Mouse (Mus musculus): Measurements from ENCODE around the gene Isg20l2. TPM values are rescaled to one million over a fixed set of nuclear protein-coding genes. Genes with fewer than 3 reads are reported as not detected.

Isg20l2 gene
- total and polyA plus RNA-seq, 3 experiments = 6.2 to 10.9 (median 10.6) TPM

GRCm38 (mm10) chr3:87934501-87934900 lies 4.4 kb downstream of the Isg20l2 start:
- Histone ChIP-seq H3K4me3 (no peak overlapping the region), H3K36me3 (ENCODE audit: control insufficient read depth, insufficient read depth, low read length) (peaks cover 5% of the 10 kb centered on the region), H3K27ac (no peak overlapping the region), H3K9ac (ENCODE audit: low read depth, low read length) (no peak overlapping the region), H3K4me1 (ENCODE audit: control insufficient read depth, insufficient read depth, low read length) (peaks cover 2% of the 10 kb centered on the region; the same call in 1 of the 2 replicates), H3K79me2 (replicated peaks; ENCODE audit: control insufficient read depth, insufficient read depth, low read length) (no peaks in the 10 kb centered on the region; the same call in 1 of the 2 replicates), H3K27me3 (ENCODE audit: control insufficient read depth, insufficient read depth, low read length) (no peaks in the 10 kb centered on the region)
- intact Hi-C loops (cut with DNase I) = loop anchor here (2.0 kb wide), 1 partner anchor 136 kb away; no protein-coding TSS in a partner anchor
- WGBS = 41% methylated on average over 4 of the region's 4 CpGs
- TF ChIP-seq CTCF (IDR thresholded peaks at IDR 0.05) (no peak), EP300 (IDR thresholded peaks at IDR 0.05; ENCODE audit: insufficient read depth, low read depth, low read length) (no peak), POLR2A (IDR thresholded peaks at IDR 0.05; ENCODE audit: insufficient read depth, low read depth, low read length) (no peak)
- no peak for DNase-seq

GRCm38 (mm10) chr3:87935201-87935600 lies 5.1 kb downstream of the Isg20l2 start:
- TF ChIP-seq POLR2A (IDR thresholded peaks at IDR 0.05; ENCODE audit: insufficient read depth, low read depth, low read length) (no peak), CTCF (IDR thresholded peaks at IDR 0.05) (no peak), EP300 (IDR thresholded peaks at IDR 0.05; ENCODE audit: insufficient read depth, low read depth, low read length) (no peak)
- no peak overlapping the region for H3K4me3 ChIP-seq
- no peak overlapping the region for H3K27ac ChIP-seq
- no peaks in the 10 kb centered on the region for H3K79me2 ChIP-seq (replicated peaks; ENCODE audit: control insufficient read depth, insufficient read depth, low read length)
- DNase-seq = no peak
- H3K27me3 ChIP-seq (ENCODE audit: control insufficient read depth, insufficient read depth, low read length) = no peaks in the 10 kb centered on the region
- WGBS = 81% methylated on average over 4 of the region's 4 CpGs
- H3K36me3 ChIP-seq (ENCODE audit: control insufficient read depth, insufficient read depth, low read length) = peaks cover 5% of the 10 kb centered on the region
- H3K4me1 ChIP-seq (ENCODE audit: control insufficient read depth, insufficient read depth, low read length) = peaks cover 2% of the 10 kb centered on the region; the same call in 1 of the 2 replicates
- intact Hi-C loops (cut with DNase I) = loop anchor here (1.0 to 2.0 kb wide), 3 partner anchors 26 to 136 kb away; no protein-coding TSS in a partner anchor
- H3K9ac ChIP-seq (ENCODE audit: low read depth, low read length) = no peak overlapping the region

GRCm38 (mm10) chr3:87935776-87936175 lies 5.7 kb downstream of the Isg20l2 start:
- no peak overlapping the region for H3K9ac ChIP-seq (ENCODE audit: low read depth, low read length)

GRCm38 (mm10) chr3:87940611-87941010 lies 10.5 kb downstream of the Isg20l2 start:
- Histone ChIP-seq H3K4me1 (ENCODE audit: control insufficient read depth, insufficient read depth, low read length) (peaks cover 4% of the 10 kb centered on the region; the same call in 1 of the 2 replicates), H3K36me3 (ENCODE audit: control insufficient read depth, insufficient read depth, low read length) (peaks cover 2% of the 10 kb centered on the region; the same call in 1 of the 2 replicates), H3K27me3 (ENCODE audit: control insufficient read depth, insufficient read depth, low read length) (no peaks in the 10 kb centered on the region), H3K79me2 (replicated peaks; ENCODE audit: control insufficient read depth, insufficient read depth, low read length) (no peaks in the 10 kb centered on the region), H3K4me3 (no peak overlapping the region), H3K9ac (ENCODE audit: low read depth, low read length) (no peak overlapping the region), H3K27ac (no peak overlapping the region)
- intact Hi-C loops (cut with DNase I) = no loop called here
- no peak for TF ChIP-seq CTCF (IDR thresholded peaks at IDR 0.05)
- TF ChIP-seq POLR2A (IDR thresholded peaks at IDR 0.05; ENCODE audit: insufficient read depth, low read depth, low read length) = no peak
- no peak for TF ChIP-seq EP300 (IDR thresholded peaks at IDR 0.05; ENCODE audit: insufficient read depth, low read depth, low read length)
- 75% methylated on average over 5 of the region's 5 CpGs for WGBS
- no peak for DNase-seq

More at GRCm38 (mm10) chr3:87935776-87936175, 5.7 kb downstream of the Isg20l2 start:
- H3K4me3 ChIP-seq = no peak overlapping the region
- peaks cover 2% of the 10 kb centered on the region; the same call in 1 of the 2 replicates for H3K4me1 ChIP-seq (ENCODE audit: control insufficient read depth, insufficient read depth, low read length)
- no peaks in the 10 kb centered on the region for H3K27me3 ChIP-seq (ENCODE audit: control insufficient read depth, insufficient read depth, low read length)
- 99% methylated on average over 2 of the region's 2 CpGs for WGBS
- no peaks in the 10 kb centered on the region for H3K79me2 ChIP-seq (replicated peaks; ENCODE audit: control insufficient read depth, insufficient read depth, low read length)
- H3K27ac ChIP-seq = no peak overlapping the region
- DNase-seq = peak; percentile 74 to 84
- intact Hi-C loops (cut with DNase I) = loop anchor here (1.0 to 2.0 kb wide), 3 partner anchors 26 to 135 kb away; no protein-coding TSS in a partner anchor
- TF ChIP-seq POLR2A (IDR thresholded peaks at IDR 0.05; ENCODE audit: insufficient read depth, low read depth, low read length) (no peak), CTCF (IDR thresholded peaks at IDR 0.05) (peak; percentile 99), EP300 (IDR thresholded peaks at IDR 0.05; ENCODE audit: insufficient read depth, low read depth, low read length) (peak; percentile 80; the same call in 1 of the 2 replicates)
- peaks cover 5% of the 10 kb centered on the region for H3K36me3 ChIP-seq (ENCODE audit: control insufficient read depth, insufficient read depth, low read length)

DNA sequence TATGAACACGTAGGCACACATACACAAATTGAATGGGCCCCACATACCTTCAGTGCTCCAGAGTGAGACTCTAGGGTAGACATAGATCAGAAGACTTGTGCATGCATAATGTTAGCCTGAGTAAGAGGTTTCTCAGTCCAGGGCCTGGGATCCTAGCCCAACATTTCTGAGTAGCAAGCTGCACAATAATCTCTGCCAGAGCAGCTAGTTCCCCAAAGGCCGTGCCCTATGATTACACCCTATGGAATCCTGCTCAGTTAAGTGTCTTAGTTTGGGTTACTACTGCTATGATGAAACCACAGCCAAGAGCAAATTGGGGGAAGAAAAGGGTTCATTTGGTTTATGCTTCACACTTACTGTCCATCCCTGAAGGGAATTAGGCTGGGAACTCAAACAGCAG lies 12.4 kb downstream of the Isg20l2 start:
- peaks cover 2% of the 10 kb centered on the region; the same call in 1 of the 2 replicates for H3K36me3 ChIP-seq (ENCODE audit: control insufficient read depth, insufficient read depth, low read length)
- H3K9ac ChIP-seq (ENCODE audit: low read depth, low read length) = no peak overlapping the region
- H3K4me3 ChIP-seq = no peak overlapping the region
- no peak overlapping the region for H3K27ac ChIP-seq
- intact Hi-C loops (cut with DNase I) = no loop called here
- 86% methylated on average over 2 of the region's 2 CpGs for WGBS
- H3K4me1 ChIP-seq (ENCODE audit: control insufficient read depth, insufficient read depth, low read length) = peaks cover 4% of the 10 kb centered on the region; the same call in 1 of the 2 replicates
- DNase-seq = no peak
- no peaks in the 10 kb centered on the region for H3K79me2 ChIP-seq (replicated peaks; ENCODE audit: control insufficient read depth, insufficient read depth, low read length)
- TF ChIP-seq EP300 (IDR thresholded peaks at IDR 0.05; ENCODE audit: insufficient read depth, low read depth, low read length) (no peak), POLR2A (IDR thresholded peaks at IDR 0.05; ENCODE audit: insufficient read depth, low read depth, low read length) (no peak), CTCF (IDR thresholded peaks at IDR 0.05) (no peak)
- H3K27me3 ChIP-seq (ENCODE audit: control insufficient read depth, insufficient read depth, low read length) = peaks cover 2% of the 10 kb centered on the region; the same call in 1 of the 2 replicates

DNA sequence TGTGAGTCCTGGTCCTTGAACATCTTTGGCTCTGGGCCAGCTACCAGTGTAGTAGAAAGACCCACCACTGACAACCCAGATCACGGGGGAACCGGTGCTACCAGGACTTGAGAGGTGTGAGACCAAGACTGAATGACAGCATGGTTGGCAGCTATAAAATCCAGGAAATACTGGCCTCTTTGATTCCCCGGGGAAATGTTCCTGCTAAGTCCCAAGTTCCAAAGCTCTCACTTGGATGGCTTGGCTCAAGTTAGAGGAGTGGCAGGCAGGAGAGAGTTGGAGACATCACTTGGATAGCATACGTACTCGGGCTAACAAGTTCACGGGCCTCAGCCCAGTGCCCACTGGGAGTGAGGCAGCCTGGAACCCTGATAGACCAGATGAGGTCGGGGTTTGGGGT lies 13.5 kb downstream of the Isg20l2 start:
- DNase-seq = no peak
- Histone ChIP-seq H3K27me3 (ENCODE audit: control insufficient read depth, insufficient read depth, low read length) (peaks cover 2% of the 10 kb centered on the region; the same call in 1 of the 2 replicates), H3K4me3 (no peak overlapping the region), H3K4me1 (ENCODE audit: control insufficient read depth, insufficient read depth, low read length) (peaks cover 5% of the 10 kb centered on the region), H3K27ac (no peak overlapping the region), H3K79me2 (replicated peaks; ENCODE audit: control insufficient read depth, insufficient read depth, low read length) (no peaks in the 10 kb centered on the region), H3K36me3 (ENCODE audit: control insufficient read depth, insufficient read depth, low read length) (peaks cover 2% of the 10 kb centered on the region; the same call in 1 of the 2 replicates), H3K9ac (ENCODE audit: low read depth, low read length) (no peak overlapping the region)
- intact Hi-C loops (cut with DNase I) = no loop called here
- 66% methylated on average over 7 of the region's 7 CpGs for WGBS
- TF ChIP-seq POLR2A (IDR thresholded peaks at IDR 0.05; ENCODE audit: insufficient read depth, low read depth, low read length) = no peak
- TF ChIP-seq CTCF (IDR thresholded peaks at IDR 0.05) = no peak
- no peak for TF ChIP-seq EP300 (IDR thresholded peaks at IDR 0.05; ENCODE audit: insufficient read depth, low read depth, low read length)

All from heart, adult 2 months (tissue).